Mouse (Mus musculus) forebrain, embryonic 10.5 days (tissue): Measurements from ENCODE around the gene Cd34. TPM values are rescaled to one million over a fixed set of nuclear protein-coding genes. Genes with fewer than 3 reads are reported as not detected.

ENCODE experiments used
- DNase-seq: peaks from one replicate; pipeline ENCODE4 v3.0.0-alpha.2; 2017; ENCODE audit warnings: low spot score; ENCODE audit errors: extremely low spot score
- H3K27ac ChIP-seq: fragments of 300-500 bp; sonication (generic); 2 replicates; pipeline ENCODE4 v1.5.1; 2016; ENCODE audit warnings: mild to moderate bottlenecking
- H3K27me3 ChIP-seq: fragments of 300-500 bp; sonication (generic); 2 replicates; pipeline ENCODE4 v1.6.1; 2016; ENCODE audit warnings: mild to moderate bottlenecking; ENCODE audit not compliant: poor library complexity, severe bottlenecking
- H3K36me3 ChIP-seq: fragments of 300-500 bp; sonication (generic); replicated peaks from 2 replicates; pipeline ENCODE4 v1.6.1; 2016; ENCODE audit warnings: mild to moderate bottlenecking, moderate library complexity
- H3K4me1 ChIP-seq: fragments of 300-500 bp; sonication (generic); 2 replicates; pipeline ENCODE4 v1.6.1; 2016
- H3K4me3 ChIP-seq: fragments of 300-500 bp; sonication (generic); 2 replicates; pipeline ENCODE4 v1.5.1; 2016; ENCODE audit warnings: mild to moderate bottlenecking, moderate library complexity
- H3K9me3 ChIP-seq: fragments of 300-500 bp; sonication (generic); 2 replicates; pipeline ENCODE4 v1.6.1; 2016; ENCODE audit warnings: mild to moderate bottlenecking, moderate library complexity
- WGBS: fragments of 180-500 bp; shearing (Covaris S2); methylation state at CpG from one replicate; pipeline ENCODE4 v1.1.7; 2016; 5-methylcytosine and 5-hydroxymethylcytosine counted together
- polyA plus RNA-seq: library from polyadenylated mRNA; unstranded; fragments of >200 nt; fragmentation: Nextera tagmentation; extraction: Ambion mirVana; gene quantifications from 2 replicates; pipeline ENCODE4 v1.2.1, GENCODE M21; 2016

The Cd34 gene
- polyA plus RNA-seq, 1 experiment from 2014 or later, result 57.8 TPM

- WGBS, result 88% methylated on average over 5 of the region's 5 CpGs
- DNase-seq, result no peak
- Histone ChIP-seq H3K4me1 (no peaks in the 10 kb centered on the region), H3K9me3 (no peaks in the 10 kb centered on the region), H3K27ac (no peak overlapping the region), H3K4me3 (no peak overlapping the region), H3K27me3 (no peaks in the 10 kb centered on the region), H3K36me3 (no peaks in the 10 kb centered on the region)
Observed at GRCm38 (mm10) chr1:194994262-194994661, 55.6 kb downstream of the Cd34 start.

- Histone ChIP-seq H3K4me3 (no peak overlapping the region), H3K4me1 (no peaks in the 10 kb centered on the region), H3K9me3 (no peaks in the 10 kb centered on the region), H3K27ac (no peak overlapping the region), H3K36me3 (no peaks in the 10 kb centered on the region), H3K27me3 (no peaks in the 10 kb centered on the region)
- DNase-seq, result no peak
- WGBS, result 80% methylated on average over 2 of the region's 2 CpGs
Observed at GRCm38 (mm10) chr1:194995196-194995595, 56.6 kb downstream of the Cd34 start.

- no peaks in the 10 kb centered on the region for H3K4me1 ChIP-seq
- 76% methylated on average over 1 of the region's 1 CpGs for WGBS
- H3K4me3 ChIP-seq, result no peak overlapping the region
- H3K27ac ChIP-seq, result no peak overlapping the region
- no peaks in the 10 kb centered on the region for H3K36me3 ChIP-seq
- H3K27me3 ChIP-seq, result no peaks in the 10 kb centered on the region
- DNase-seq, result no peak
- no peaks in the 10 kb centered on the region for H3K9me3 ChIP-seq
Observed at GRCm38 (mm10) chr1:194998396-194998795, 59.8 kb downstream of the Cd34 start.

GRCm38 (mm10) chr1:195003328-195003727 lies 64.7 kb downstream of the Cd34 start:
- Histone ChIP-seq H3K4me3 (no peak overlapping the region), H3K9me3 (no peaks in the 10 kb centered on the region), H3K36me3 (no peaks in the 10 kb centered on the region), H3K4me1 (no peaks in the 10 kb centered on the region), H3K27ac (no peak overlapping the region), H3K27me3 (no peaks in the 10 kb centered on the region)
- 89% methylated on average over 4 of the region's 4 CpGs for WGBS
- DNase-seq, result no peak

GRCm38 (mm10) chr1:195004194-195004593 lies 65.6 kb downstream of the Cd34 start:
- DNase-seq, result no peak
- Histone ChIP-seq H3K4me3 (no peak overlapping the region), H3K36me3 (no peaks in the 10 kb centered on the region), H3K27ac (no peak overlapping the region), H3K27me3 (no peaks in the 10 kb centered on the region), H3K4me1 (no peaks in the 10 kb centered on the region), H3K9me3 (no peaks in the 10 kb centered on the region)
- 92% methylated on average over 1 of the region's 1 CpGs for WGBS

- Histone ChIP-seq H3K4me1 (no peaks in the 10 kb centered on the region), H3K36me3 (no peaks in the 10 kb centered on the region), H3K27ac (no peak overlapping the region), H3K9me3 (no peaks in the 10 kb centered on the region), H3K4me3 (no peak overlapping the region), H3K27me3 (no peaks in the 10 kb centered on the region)
- no peak for DNase-seq
Observed at GRCm38 (mm10) chr1:195006267-195006666, 67.6 kb downstream of the Cd34 start.

Other genes starting within 250 kb of the Cd34 start
- 0.46 and 0.86 TPM in 2 replicates for gene Cd46, start 153.4 kb downstream of the Cd34 start, polyA plus RNA-seq
- 40.9 and 46.2 TPM in 2 replicates for gene Cr1l, start 192.8 kb downstream of the Cd34 start, polyA plus RNA-seq
- 0.41 and 0.64 TPM in 2 replicates for gene Cr2, start 237.9 kb downstream of the Cd34 start, polyA plus RNA-seq